Mouse (Mus musculus) lung, adult 2 months (tissue): Measurements from ENCODE around the gene Cd80. TPM values are rescaled to one million over a fixed set of nuclear protein-coding genes. Genes with fewer than 3 reads are reported as not detected.
"Not testable (repeated sequence)": the region's sequence is repeated elsewhere in the genome, so short reads cannot be mapped to it uniquely, and the experiment has no call there.

Experiments
- DNase-seq: peaks from one replicate; pipeline ENCODE4 v3.0.0; 2022
- H3K4me1 ChIP-seq: fragments of 200-500 bp; 2 replicates; pipeline ENCODE4 v1.6.1; 2011; ENCODE audit warnings: low read length; ENCODE audit not compliant: control insufficient read depth, insufficient read depth
- H3K4me3 ChIP-seq: fragments of 200-500 bp; replicated peaks from 2 replicates; pipeline ENCODE3; 2011; ENCODE audit warnings: low read depth, mild to moderate bottlenecking, control low read depth, low read length; ENCODE audit errors: extremely low read depth
- CTCF ChIP-seq: fragments of 200-500 bp; IDR thresholded peaks from 2 replicates; pipeline ENCODE4 v1.5.1; 2011; ENCODE audit warnings: mild to moderate bottlenecking, low read length, control low read depth; ENCODE audit not compliant: insufficient read depth
- POLR2A ChIP-seq: fragments of 200-500 bp; IDR thresholded peaks from 2 replicates; pipeline ENCODE4 v1.6.1; 2011; ENCODE audit warnings: low read depth, mild to moderate bottlenecking, control low read depth, low read length, borderline replicate concordance; ENCODE audit errors: extremely low read depth
- WGBS: fragments of 180-500 bp; shearing (Covaris S2); methylation state at CpG from one replicate; pipeline ENCODE4 v1.1.7; 2018; 5-methylcytosine and 5-hydroxymethylcytosine counted together
- polyA plus RNA-seq: library from polyadenylated mRNA; depleted of rRNA; stranded (reverse); fragments of >200 nt; gene quantifications from 2 replicates; pipeline ENCODE4 v1.2.3, GENCODE M21; 2012

Cd80 gene
- polyA plus RNA-seq, 1 experiment: 0.98 TPM

GRCm38 (mm10) chr16:38432498-38433425 lies 22.6 kb upstream of the Cd80 start, which contains the start of gene Pla1a:
Gene Pla1a, minus strand, starts transcription at chr16:38433145.
- WGBS: 59% methylated on average over 11 of the region's 11 CpGs

GRCm38 (mm10) chr16:38433514-38433913 lies 21.8 kb upstream of the Cd80 start:
- Histone ChIP-seq H3K4me3 (no peak overlapping the region), H3K4me1 (no peaks in the 10 kb centered on the region)
- TF ChIP-seq CTCF: no peak
- TF ChIP-seq POLR2A: no peak
- DNase-seq: no peak
- WGBS: 89% methylated on average over 8 of the region's 8 CpGs

More at GRCm38 (mm10) chr16:38432498-38433425, 22.6 kb upstream of the Cd80 start, which contains the start of gene Pla1a:
- TF ChIP-seq POLR2A: no peak
- no peak for TF ChIP-seq CTCF
- Histone ChIP-seq H3K4me1 (no peaks in the 10 kb centered on the region), H3K4me3 (no peak within 1 kb of the TSS)
- no peak for DNase-seq

- 88% methylated on average over 4 of the region's 4 CpGs for WGBS
- TF ChIP-seq CTCF: no peak
- no peak for TF ChIP-seq POLR2A
- H3K4me1 ChIP-seq: no peaks in the 10 kb centered on the region
- DNase-seq: no peak
- H3K4me3 ChIP-seq: no peak overlapping the region
These were observed 21.0 kb upstream of the Cd80 start for GRCm38 (mm10) chr16:38434295-38434795.

GRCm38 (mm10) chr16:38439190-38439589 lies 16.2 kb upstream of the Cd80 start:
- WGBS: 83% methylated on average over 1 of the region's 1 CpGs
- TF ChIP-seq POLR2A: no peak
- no peak for TF ChIP-seq CTCF
- Histone ChIP-seq H3K4me1 (no peaks in the 10 kb centered on the region), H3K4me3 (no peak overlapping the region)
- no peak for DNase-seq

GRCm38 (mm10) chr16:38440403-38440802 lies 15.0 kb upstream of the Cd80 start:
- no peaks in the 10 kb centered on the region for H3K4me1 ChIP-seq
- no peak overlapping the region for H3K4me3 ChIP-seq
- DNase-seq: no peak
- TF ChIP-seq CTCF: no peak
- no peak for TF ChIP-seq POLR2A
- WGBS: 72% methylated on average over 6 of the region's 6 CpGs

GRCm38 (mm10) chr16:38441611-38442010 lies 13.8 kb upstream of the Cd80 start:
- no peaks in the 10 kb centered on the region for H3K4me1 ChIP-seq
- no peak overlapping the region for H3K4me3 ChIP-seq
- no peak for DNase-seq
- WGBS: 71% methylated on average over 5 of the region's 5 CpGs
- TF ChIP-seq POLR2A (no peak), CTCF (no peak)

- no peak overlapping the region for H3K4me3 ChIP-seq
- TF ChIP-seq POLR2A (no peak), CTCF (no peak)
- no peaks in the 10 kb centered on the region for H3K4me1 ChIP-seq
- DNase-seq: no peak
- whole genome bisulfite sequencing: 82% methylated on average over 8 of the region's 8 CpGs
These were observed 13.1 kb upstream of the Cd80 start for GRCm38 (mm10) chr16:38442216-38442615.

GRCm38 (mm10) chr16:38443721-38444464 lies 11.5 kb upstream of the Cd80 start:
- H3K4me1 ChIP-seq: no peaks in the 10 kb centered on the region
- H3K4me3 ChIP-seq: no peak overlapping the region
- no peak for TF ChIP-seq POLR2A
- TF ChIP-seq CTCF: no peak
- WGBS: 93% methylated on average over 7 of the region's 7 CpGs
- DNase-seq: no peak

- WGBS: 76% methylated on average over 1 of the region's 1 CpGs
- TF ChIP-seq POLR2A (no peak), CTCF (no peak)
- H3K4me1 ChIP-seq: no peaks in the 10 kb centered on the region
- DNase-seq: no peak
- no peak overlapping the region for H3K4me3 ChIP-seq
These were observed 10.3 kb upstream of the Cd80 start for GRCm38 (mm10) chr16:38445046-38445445.

GRCm38 (mm10) chr16:38445576-38445975 lies 9.8 kb upstream of the Cd80 start:
- no peak overlapping the region for H3K4me3 ChIP-seq
- H3K4me1 ChIP-seq: no peaks in the 10 kb centered on the region
- TF ChIP-seq CTCF (no peak), POLR2A (no peak)
- DNase-seq: no peak
- WGBS: 97% methylated on average over 20 of the region's 20 CpGs

- WGBS: 100% methylated on average over 2 of the region's 2 CpGs
- H3K4me3 ChIP-seq, DNase-seq, H3K4me1 ChIP-seq: not testable (repeated sequence)
These were observed 9.2 kb upstream of the Cd80 start for GRCm38 (mm10) chr16:38446141-38446540.
